Mouse (Mus musculus) spleen, postnatal 4 days (tissue): ENCODE results near the gene Cactin.

Experiments
- DNase-seq, 2 experiments: peaks; one replicate each; pipeline ENCODE4 v3.0.0; 2022; ENCODE audit warnings: low spot score in 2 of 2

Gene Cactin

GRCm38 (mm10) chr10:81320550-81321347 lies at the start of gene Cactin:
Gene Cactin, plus strand, starts transcription at chr10:81321103.
- DNase-seq, result peak; percentile 98 to 99

- no peak for DNase-seq
Observed at GRCm38 (mm10) chr10:81272356-81272755, 48.5 kb upstream of the Cactin start.

GRCm38 (mm10) chr10:81273842-81274241 lies 47.1 kb upstream of the Cactin start:
- DNase-seq, result no peak

GRCm38 (mm10) chr10:81277676-81278075 lies 43.2 kb upstream of the Cactin start:
- DNase-seq, result no peak

GRCm38 (mm10) chr10:81279496-81279895 lies 41.4 kb upstream of the Cactin start:
- DNase-seq, result no peak

GRCm38 (mm10) chr10:81284189-81284588 lies 36.7 kb upstream of the Cactin start:
- no peak for DNase-seq

GRCm38 (mm10) chr10:81284719-81285118 lies 36.2 kb upstream of the Cactin start:
- no peak for DNase-seq

GRCm38 (mm10) chr10:81285694-81286450 lies 35.0 kb upstream of the Cactin start:
- DNase-seq, result peak; percentile 90 to 97

GRCm38 (mm10) chr10:81286586-81286985 lies 34.3 kb upstream of the Cactin start:
- DNase-seq, result no peak

- peak; percentile 83 to 95 for DNase-seq
Observed at GRCm38 (mm10) chr10:81287513-81288157, 33.3 kb upstream of the Cactin start.

- peak; percentile 64 to 87 for DNase-seq
Observed at GRCm38 (mm10) chr10:81288601-81289000, 32.3 kb upstream of the Cactin start.

GRCm38 (mm10) chr10:81289278-81289677 lies 31.6 kb upstream of the Cactin start:
- DNase-seq, result peak; percentile 58 to 85

GRCm38 (mm10) chr10:81289811-81290210 lies 31.1 kb upstream of the Cactin start:
- DNase-seq, result no peak

- DNase-seq, result no peak
Observed at GRCm38 (mm10) chr10:81290698-81291460, 30.0 kb upstream of the Cactin start.

GRCm38 (mm10) chr10:81291511-81292104 lies 29.3 kb upstream of the Cactin start, which contains the start of gene Tjp3:
Gene Tjp3, minus strand, starts transcription at chr10:81291581.
- no peak for DNase-seq

- peak; percentile 99 for DNase-seq
Observed at GRCm38 (mm10) chr10:81292554-81293333, 28.2 kb upstream of the Cactin start, which contains the start of gene Pip5k1c. Gene Pip5k1c, plus strand, starts transcription at chr10:81292963.

- no peak for DNase-seq
Observed at GRCm38 (mm10) chr10:81293334-81294030, 27.4 kb upstream of the Cactin start.

GRCm38 (mm10) chr10:81294442-81294841 lies 26.5 kb upstream of the Cactin start:
- no peak for DNase-seq

GRCm38 (mm10) chr10:81295185-81295584 lies 25.7 kb upstream of the Cactin start:
- DNase-seq, result no peak

- DNase-seq, result no peak
Observed at GRCm38 (mm10) chr10:81297246-81297645, 23.7 kb upstream of the Cactin start.
